Comparison of ENCODE assay signal across 10 mouse cellular contexts in the genomic region with DNA sequence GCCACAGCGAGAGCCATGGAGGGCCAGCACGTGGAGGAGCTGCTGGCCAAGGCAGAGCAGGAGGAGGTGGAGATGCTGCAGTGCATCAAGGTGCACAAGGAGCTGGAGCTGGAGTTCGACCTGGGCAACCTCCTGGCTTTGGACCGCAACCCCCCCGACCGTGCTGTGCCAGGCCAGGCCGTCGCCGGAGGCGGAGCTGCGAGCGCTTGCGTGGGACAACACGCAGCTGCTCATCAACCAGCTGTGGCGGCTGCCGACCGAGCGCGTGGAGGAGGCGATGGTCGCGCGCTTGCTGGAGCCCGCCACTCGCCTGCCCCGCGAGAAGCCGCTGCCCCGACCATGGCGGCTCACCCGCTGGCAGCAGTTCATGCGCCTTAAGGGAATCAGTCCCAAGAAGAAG. TPM values are rescaled to one million over a fixed set of nuclear protein-coding genes. Genes with fewer than 3 reads are reported as not detected.
DNase-seq lines count a peak whose midpoint lies in the region; ATAC-seq and TF ChIP-seq lines count a peak whose summit lies in the region.
"Not testable (repeated sequence)": the region's sequence is repeated elsewhere in the genome, so short reads cannot be mapped to it uniquely, and the experiment has no call there.
"Had no signal": no experiment of that assay in that cellular context is flagged by ENCODE, and none has a peak within 500 bp of the region (broad histone marks: within the 10 kb centered on the region; RNA-seq: fewer than 3 reads in every experiment).

No protein-coding gene starts in this region.

- H3K9ac ChIP-seq in forebrain, embryonic 12.5 days; heart, embryonic 16.5 days (ENCODE audit: low read length); kidney, embryonic 15.5 days; liver, postnatal 0 days (replicated peaks); neural tube, embryonic 11.5 days (ENCODE audit: low read length); stomach, embryonic 14.5 days (replicated peaks; ENCODE audit: low read depth, low read length): not testable (repeated sequence)

- H3K4me2 ChIP-seq in forebrain, embryonic 12.5 days = peak overlapping the region; percentile 42
- H3K4me2 ChIP-seq in heart, embryonic 16.5 days (ENCODE audit: low read depth, low read length) = peak overlapping the region; percentile 49
- H3K4me2 ChIP-seq in kidney, embryonic 15.5 days = peak overlapping the region; percentile 48
- not testable (repeated sequence) for H3K4me2 ChIP-seq in liver, postnatal 0 days (ENCODE audit: low read depth, low read length)
- H3K4me2 ChIP-seq in neural tube, embryonic 11.5 days (ENCODE audit: low read depth) = peak overlapping the region; percentile 35
- H3K4me2 ChIP-seq in stomach, embryonic 14.5 days (replicated peaks; ENCODE audit: low read depth, low read length) = peak overlapping the region; percentile 26

- not testable (repeated sequence) for H3K27me3 ChIP-seq in forebrain, embryonic 12.5 days; heart, embryonic 16.5 days (ENCODE audit: control insufficient read depth, insufficient read depth, low read length); kidney, embryonic 15.5 days; liver, postnatal 0 days (ENCODE audit: insufficient read depth, low read length); neural tube, embryonic 11.5 days (ENCODE audit: control insufficient read depth, insufficient read depth, low read length); stomach, embryonic 14.5 days (ENCODE audit: control insufficient read depth, insufficient read depth, low read length)

- H3K27ac ChIP-seq in forebrain, embryonic 12.5 days; heart, embryonic 16.5 days (ENCODE audit: low read length); kidney, embryonic 15.5 days; liver, postnatal 0 days (ENCODE audit: low read depth); neural tube, embryonic 11.5 days (ENCODE audit: low read depth, low read length); stomach, embryonic 14.5 days (ENCODE audit: low read length): not testable (repeated sequence)

- H3K4me1 ChIP-seq in forebrain, embryonic 12.5 days; heart, embryonic 16.5 days (ENCODE audit: control insufficient read depth, insufficient read depth, low read length); kidney, embryonic 15.5 days; liver, postnatal 0 days (ENCODE audit: insufficient read depth); neural tube, embryonic 11.5 days (ENCODE audit: control insufficient read depth, insufficient read depth, low read length); stomach, embryonic 14.5 days (ENCODE audit: control insufficient read depth, insufficient read depth, low read length): not testable (repeated sequence)

- not testable (repeated sequence) for H3K36me3 ChIP-seq in forebrain, embryonic 12.5 days (replicated peaks); heart, embryonic 16.5 days (ENCODE audit: control insufficient read depth, insufficient read depth); kidney, embryonic 15.5 days; liver, postnatal 0 days (replicated peaks; ENCODE audit: insufficient read depth, low read length); neural tube, embryonic 11.5 days (ENCODE audit: control insufficient read depth, insufficient read depth, low read length); stomach, embryonic 14.5 days (ENCODE audit: control insufficient read depth, insufficient read depth, low read length)

- not testable (repeated sequence) for TF ChIP-seq CTCF in liver, postnatal 0 days (IDR thresholded peaks at IDR 0.05; ENCODE audit: low read depth)

- peak; percentile 6 for DNase-seq in ES-CJ7 (ENCODE audit: low read depth, low spot score)
- DNase-seq in cerebellum, postnatal 14 days = peak; percentile 8 to 11
- peak; percentile 15 for DNase-seq in liver, postnatal 0 days
- peak; percentile 25 for DNase-seq in neural tube, embryonic 11.5 days (ENCODE audit: low spot score)

- peak overlapping the region; percentile 21 for H3K4me3 ChIP-seq in forebrain, embryonic 12.5 days (replicated peaks)
- peak overlapping the region; percentile 27 for H3K4me3 ChIP-seq in heart, embryonic 16.5 days (ENCODE audit: low read length)
- H3K4me3 ChIP-seq in kidney, embryonic 15.5 days (replicated peaks) = peak overlapping the region; percentile 23; the same call in 1 of the 2 replicates
- not testable (repeated sequence) for H3K4me3 ChIP-seq in liver, postnatal 0 days (ENCODE audit: low read depth, low read length); neural tube, embryonic 11.5 days (ENCODE audit: low read depth, low read length); stomach, embryonic 14.5 days (ENCODE audit: low read depth, low read length)

- not testable (repeated sequence) for H3K9me3 ChIP-seq in forebrain, embryonic 12.5 days; heart, embryonic 16.5 days (replicated peaks; ENCODE audit: control insufficient read depth, low read length); kidney, embryonic 15.5 days (replicated peaks); liver, postnatal 0 days (ENCODE audit: low read length); neural tube, embryonic 11.5 days (ENCODE audit: control insufficient read depth, low read length); stomach, embryonic 14.5 days (ENCODE audit: control insufficient read depth, low read depth, low read length)

- ATAC-seq in forebrain, embryonic 12.5 days (ENCODE audit: low FRiP score) = peak; percentile 64; the same call in 1 of the 2 replicates
- ATAC-seq in heart, embryonic 16.5 days (replicated peaks; ENCODE audit: extremely low read depth, insufficient read depth, low FRiP score); liver, postnatal 0 days; stomach, embryonic 14.5 days (ENCODE audit: insufficient number of reproducible peaks, insufficient read depth, low FRiP score, low read depth): not testable (repeated sequence)
- ATAC-seq in kidney, embryonic 15.5 days (replicated peaks; ENCODE audit: low FRiP score) = peak; percentile 49
- ATAC-seq in neural tube, embryonic 11.5 days (ENCODE audit: insufficient read depth, low FRiP score, low TSS enrichment) = 0 out of 2 replicates have a peak, but pooled peaks have one; percentile 31

- WGBS in forebrain, embryonic 12.5 days = 38% methylated on average over 32 of the region's 32 CpGs
- 21% methylated on average over 32 of the region's 32 CpGs for WGBS in heart, embryonic 16.5 days
- WGBS in kidney, embryonic 15.5 days = 29% methylated on average over 32 of the region's 32 CpGs
- WGBS in liver, postnatal 0 days (ENCODE audit: insufficient replicate concordance) = 24% methylated on average over 30 of the region's 32 CpGs
- WGBS in neural tube, embryonic 11.5 days = 26% methylated on average over 29 of the region's 32 CpGs
- 19% methylated on average over 31 of the region's 32 CpGs for WGBS in stomach, embryonic 14.5 days

- not testable (repeated sequence) for TF ChIP-seq EP300 in liver, postnatal 0 days (IDR thresholded peaks at IDR 0.05; ENCODE audit: low read depth)

RNA-seq across cellular contexts. Expression of gene Gm21671, which starts 2.4 kb away (rescaled TPM):
- polyA plus RNA-seq in forebrain, embryonic 12.5 days (2016; fragmentation: Nextera tagmentation; extraction: Ambion mirVana) = 0.08 TPM in 1 of 2 replicates, not detected in the other
- not detected in 2 replicates for polyA plus RNA-seq in heart, embryonic 16.5 days (2015; fragmentation: Nextera tagmentation; extraction: Ambion mirVana)
- polyA plus RNA-seq in kidney, embryonic 15.5 days (2015; fragmentation: Nextera tagmentation; extraction: Ambion mirVana) = not detected in 2 replicates
- not detected in 2 replicates for polyA plus RNA-seq in liver, postnatal 0 days (2015; fragmentation: Nextera tagmentation; extraction: Ambion mirVana)
- not detected in 2 replicates for polyA plus RNA-seq in neural tube, embryonic 11.5 days (2014; fragmentation: Nextera tagmentation; extraction: Ambion mirVana)
- 0.11 and 0.17 TPM in 2 replicates for polyA plus RNA-seq in stomach, embryonic 14.5 days (2014; fragmentation: Nextera tagmentation; extraction: Ambion mirVana)
- polyA plus RNA-seq: frontal cortex, adult 2 months; intestine, postnatal 0 days had no signal

RNA-seq across cellular contexts. Expression of gene Gm21663, which starts 14.4 kb away (rescaled TPM):
- polyA plus RNA-seq in forebrain, embryonic 12.5 days (2016; fragmentation: Nextera tagmentation; extraction: Ambion mirVana) = not detected in 2 replicates
- polyA plus RNA-seq in heart, embryonic 16.5 days (2015; fragmentation: Nextera tagmentation; extraction: Ambion mirVana) = 0.10 TPM in 1 of 2 replicates, not detected in the other
- not detected in 2 replicates for polyA plus RNA-seq in kidney, embryonic 15.5 days (2015; fragmentation: Nextera tagmentation; extraction: Ambion mirVana)
- polyA plus RNA-seq in liver, postnatal 0 days (2015; fragmentation: Nextera tagmentation; extraction: Ambion mirVana) = not detected in 2 replicates
- not detected in 2 replicates for polyA plus RNA-seq in neural tube, embryonic 11.5 days (2014; fragmentation: Nextera tagmentation; extraction: Ambion mirVana)
- 0.26 TPM in 1 of 2 replicates, not detected in the other for polyA plus RNA-seq in stomach, embryonic 14.5 days (2014; fragmentation: Nextera tagmentation; extraction: Ambion mirVana)
- polyA plus RNA-seq: frontal cortex, adult 2 months; intestine, postnatal 0 days had no signal

RNA-seq across cellular contexts. Expression of gene Gm21680, which starts 15.9 kb away (rescaled TPM):
- 0.06 TPM in 1 of 2 replicates, not detected in the other for polyA plus RNA-seq in forebrain, embryonic 12.5 days (2016; fragmentation: Nextera tagmentation; extraction: Ambion mirVana)
- 0.07 TPM in 1 of 2 replicates, not detected in the other for polyA plus RNA-seq in heart, embryonic 16.5 days (2015; fragmentation: Nextera tagmentation; extraction: Ambion mirVana)
- polyA plus RNA-seq in kidney, embryonic 15.5 days (2015; fragmentation: Nextera tagmentation; extraction: Ambion mirVana) = 0.12 TPM in 1 of 2 replicates, not detected in the other
- not detected in 2 replicates for polyA plus RNA-seq in liver, postnatal 0 days (2015; fragmentation: Nextera tagmentation; extraction: Ambion mirVana)
- 0.08 TPM in 1 of 2 replicates, not detected in the other for polyA plus RNA-seq in neural tube, embryonic 11.5 days (2014; fragmentation: Nextera tagmentation; extraction: Ambion mirVana)
- 0.18 and 0.22 TPM in 2 replicates for polyA plus RNA-seq in stomach, embryonic 14.5 days (2014; fragmentation: Nextera tagmentation; extraction: Ambion mirVana)
- polyA plus RNA-seq: frontal cortex, adult 2 months; intestine, postnatal 0 days had no signal

RNA-seq across cellular contexts. Expression of gene Gm21698, which starts 31.8 kb away (rescaled TPM):
- polyA plus RNA-seq in forebrain, embryonic 12.5 days (2016; fragmentation: Nextera tagmentation; extraction: Ambion mirVana) = not detected in 2 replicates
- not detected in 2 replicates for polyA plus RNA-seq in heart, embryonic 16.5 days (2015; fragmentation: Nextera tagmentation; extraction: Ambion mirVana)
- polyA plus RNA-seq in kidney, embryonic 15.5 days (2015; fragmentation: Nextera tagmentation; extraction: Ambion mirVana) = 0.08 TPM in 1 of 2 replicates, not detected in the other
- not detected in 2 replicates for polyA plus RNA-seq in liver, postnatal 0 days (2015; fragmentation: Nextera tagmentation; extraction: Ambion mirVana)
- not detected in 2 replicates for polyA plus RNA-seq in neural tube, embryonic 11.5 days (2014; fragmentation: Nextera tagmentation; extraction: Ambion mirVana)
- 0.15 and 0.32 TPM in 2 replicates for polyA plus RNA-seq in stomach, embryonic 14.5 days (2014; fragmentation: Nextera tagmentation; extraction: Ambion mirVana)
- polyA plus RNA-seq: frontal cortex, adult 2 months; intestine, postnatal 0 days had no signal

RNA-seq across cellular contexts. Expression of gene Gm1979, which starts 48.0 kb away (rescaled TPM):
- polyA plus RNA-seq in forebrain, embryonic 12.5 days (2016; fragmentation: Nextera tagmentation; extraction: Ambion mirVana) = not detected in 2 replicates
- polyA plus RNA-seq in heart, embryonic 16.5 days (2015; fragmentation: Nextera tagmentation; extraction: Ambion mirVana) = 0.10 TPM in 1 of 2 replicates, not detected in the other
- polyA plus RNA-seq in kidney, embryonic 15.5 days (2015; fragmentation: Nextera tagmentation; extraction: Ambion mirVana) = 0.19 TPM in 1 of 2 replicates, not detected in the other
- polyA plus RNA-seq in liver, postnatal 0 days (2015; fragmentation: Nextera tagmentation; extraction: Ambion mirVana) = not detected in 2 replicates
- not detected in 2 replicates for polyA plus RNA-seq in neural tube, embryonic 11.5 days (2014; fragmentation: Nextera tagmentation; extraction: Ambion mirVana)
- polyA plus RNA-seq in stomach, embryonic 14.5 days (2014; fragmentation: Nextera tagmentation; extraction: Ambion mirVana) = 0.13 and 0.23 TPM in 2 replicates
- polyA plus RNA-seq: frontal cortex, adult 2 months; intestine, postnatal 0 days had no signal
